ENCODE assay signal across 8 mouse cellular contexts in genomic region chr11:107470521-107471041, GRCm38 (mm10). TPM values are rescaled to one million over a fixed set of nuclear protein-coding genes. Genes with fewer than 3 reads are reported as not detected.
DNase-seq lines count a peak whose midpoint lies in the region; ATAC-seq and TF ChIP-seq lines count a peak whose summit lies in the region.

Pitpnc1 (minus strand) TSS chr11:107470699.

- H3K9me3 ChIP-seq in ES-Bruce4 (replicated peaks; ENCODE audit: control insufficient read depth, insufficient read depth, low read length, poor library complexity, severe bottlenecking) = no peaks in the 10 kb centered on the region
- no peaks in the 10 kb centered on the region for H3K9me3 ChIP-seq in forebrain, embryonic 14.5 days (replicated peaks; ENCODE audit: control insufficient read depth, low read length)
- no peaks in the 10 kb centered on the region for H3K9me3 ChIP-seq in neural tube, embryonic 14.5 days (ENCODE audit: control insufficient read depth, low read length)

- peak within 1 kb of the TSS; percentile 93 for H3K4me3 ChIP-seq in ES-Bruce4 (ENCODE audit: low read depth, low read length)
- peak within 1 kb of the TSS; percentile 89 for H3K4me3 ChIP-seq in forebrain, embryonic 14.5 days (ENCODE audit: low read depth, low read length)
- H3K4me3 ChIP-seq in neural tube, embryonic 14.5 days (ENCODE audit: low read depth, low read length) = peak within 1 kb of the TSS; percentile 84

- no peak for TF ChIP-seq POLR2A in ES-Bruce4 (IDR thresholded peaks at IDR 0.05; ENCODE audit: insufficient read depth, low read length)

- ATAC-seq in forebrain, embryonic 14.5 days = peak; percentile 90
- peak; percentile 91 for ATAC-seq in neural tube, embryonic 14.5 days (ENCODE audit: low read depth)

- no peaks in the 10 kb centered on the region for H3K36me3 ChIP-seq in ES-Bruce4 (ENCODE audit: control insufficient read depth, insufficient read depth, low read length, poor library complexity, severe bottlenecking)
- no peaks in the 10 kb centered on the region for H3K36me3 ChIP-seq in forebrain, embryonic 14.5 days (ENCODE audit: control insufficient read depth, insufficient read depth, low read length)
- no peaks in the 10 kb centered on the region for H3K36me3 ChIP-seq in neural tube, embryonic 14.5 days (ENCODE audit: control insufficient read depth, insufficient read depth, low read length)

- peak; percentile 84 for DNase-seq in cerebellum, adult 11 months
- DNase-seq in forebrain, embryonic 14.5 days (ENCODE audit: low spot score) = peak; percentile 94
- DNase-seq in heart, postnatal 14 days = peak; percentile 84 to 91
- peak; percentile 79 to 89 for DNase-seq in layer of hippocampus, adult 18-20 months (ENCODE audit: low spot score in 2 of 2)
- DNase-seq in lung, adult 18-20 months = peak; percentile 83 to 87
- peak; percentile 80 for DNase-seq in testis, postnatal 10 days (ENCODE audit: low spot score)

- TF ChIP-seq EP300 in ES-Bruce4 (IDR thresholded peaks at IDR 0.05; ENCODE audit: insufficient read depth, low read depth, low read length) = no peak

- peak within 1 kb of the TSS; percentile 87 for H3K9ac ChIP-seq in ES-Bruce4 (ENCODE audit: low read depth, poor library complexity, severe bottlenecking)
- peak within 1 kb of the TSS; percentile 90 for H3K9ac ChIP-seq in forebrain, embryonic 14.5 days (ENCODE audit: low read length)
- peak within 1 kb of the TSS; percentile 85 for H3K9ac ChIP-seq in neural tube, embryonic 14.5 days (replicated peaks; ENCODE audit: low read depth, low read length)

- intact Hi-C loops in heart, postnatal 14 days (cut with DNase I) = loop anchor here (5.0 kb wide), 1 partner anchor 133 kb away; no protein-coding TSS in a partner anchor

- under 1% methylated on average over 37 of the region's 37 CpGs for WGBS in forebrain, embryonic 14.5 days
- WGBS in neural tube, embryonic 14.5 days = under 1% methylated on average over 37 of the region's 37 CpGs

- no peaks in the 10 kb centered on the region for H3K4me1 ChIP-seq in ES-Bruce4 (ENCODE audit: control insufficient read depth, insufficient read depth, low read length)
- H3K4me1 ChIP-seq in forebrain, embryonic 14.5 days (ENCODE audit: control insufficient read depth, insufficient read depth, low read length) = peaks cover 14% of the 10 kb centered on the region
- H3K4me1 ChIP-seq in neural tube, embryonic 14.5 days (ENCODE audit: control insufficient read depth, insufficient read depth, low read length) = peaks cover 7% of the 10 kb centered on the region; the same call in 1 of the 2 replicates

- no peaks in the 10 kb centered on the region for H3K27me3 ChIP-seq in ES-Bruce4 (ENCODE audit: control insufficient read depth, insufficient read depth, low read length, poor library complexity, severe bottlenecking)
- no peaks in the 10 kb centered on the region for H3K27me3 ChIP-seq in forebrain, embryonic 14.5 days (replicated peaks; ENCODE audit: control insufficient read depth, insufficient read depth, low read length)
- peaks cover 2% of the 10 kb centered on the region; the same call in 1 of the 2 replicates for H3K27me3 ChIP-seq in neural tube, embryonic 14.5 days (ENCODE audit: control insufficient read depth, insufficient read depth, low read length)

- H3K4me2 ChIP-seq in forebrain, embryonic 14.5 days (ENCODE audit: low read length) = peak within 1 kb of the TSS; percentile 72
- H3K4me2 ChIP-seq in neural tube, embryonic 14.5 days (ENCODE audit: low read depth, low read length) = peak within 1 kb of the TSS; percentile 50

- peak within 1 kb of the TSS; percentile 22 for H3K27ac ChIP-seq in ES-Bruce4 (ENCODE audit: insufficient read depth, low read length)
- peak within 1 kb of the TSS; percentile 91 for H3K27ac ChIP-seq in forebrain, embryonic 14.5 days (ENCODE audit: low read depth, low read length)
- H3K27ac ChIP-seq in neural tube, embryonic 14.5 days (ENCODE audit: low read depth, low read length) = peak within 1 kb of the TSS; percentile 80

- TF ChIP-seq CTCF in ES-Bruce4 (IDR thresholded peaks at IDR 0.05; ENCODE audit: low read depth, low read length) = no peak

RNA-seq across cellular contexts. Expression of gene Pitpnc1, which starts in this region (rescaled TPM):
- 25.4 and 27.1 TPM in 2 replicates for polyA plus RNA-seq in ES-Bruce4 (2011; ENCODE audit: insufficient read depth, insufficient read length, low read depth, missing spikeins)
- 31.4 and 38.9 TPM in 2 replicates for polyA plus RNA-seq in forebrain, embryonic 14.5 days (2014; fragmentation: Nextera tagmentation; extraction: Ambion mirVana)
- total RNA-seq in heart, postnatal 14 days (2021) = 10 to 100 TPM; 67.9 to 68.4 TPM
- total RNA-seq in layer of hippocampus, adult 18-20 months (2021) = 10 to 100 TPM; 46.1 to 48.1 TPM
- polyA plus RNA-seq in neural tube, embryonic 14.5 days (2014; fragmentation: Nextera tagmentation; extraction: Ambion mirVana) = 45.2 and 51.3 TPM in 2 replicates

Comparison
In these comparisons a context has a peak if more than half of its experiments do, and no peak if none do; other contexts are left out.
1. Peak in every context shown above with its lines: DNase-seq, ATAC-seq, H3K4me3 ChIP-seq and H3K27ac ChIP-seq.
2. H3K27ac ChIP-seq: peak in every context shown above with its lines; median percentile 91 in forebrain, embryonic 14.5 days; 80 in neural tube, embryonic 14.5 days; 22 in ES-Bruce4.